Mouse (Mus musculus) forebrain, embryonic 15.5 days (tissue): ENCODE results near the gene Cnksr1. TPM values are rescaled to one million over a fixed set of nuclear protein-coding genes. Genes with fewer than 3 reads are reported as not detected.

ENCODE experiments used
- ATAC-seq: fragments of 200-750 bp; cut with Nextera tagmentation; replicated peaks from 2 replicates; pipeline ENCODE4 v1.8.0; 2017; ENCODE audit warnings: mild to moderate bottlenecking, moderate TSS enrichment, moderate library complexity
- H3K27ac ChIP-seq: fragments of 300-500 bp; sonication (generic); replicated peaks from 2 replicates; pipeline ENCODE4 v1.5.1; 2015; ENCODE audit warnings: mild to moderate bottlenecking, inconsistent platforms
- H3K27me3 ChIP-seq: fragments of 300-500 bp; sonication (generic); 2 replicates; pipeline ENCODE4 v1.6.1; 2015; ENCODE audit warnings: inconsistent platforms
- H3K36me3 ChIP-seq: fragments of 300-500 bp; sonication (generic); 2 replicates; pipeline ENCODE4 v1.6.1; 2015; ENCODE audit warnings: mild to moderate bottlenecking, inconsistent platforms
- H3K4me1 ChIP-seq: fragments of 300-500 bp; sonication (generic); 2 replicates; pipeline ENCODE4 v1.6.1; 2015; ENCODE audit warnings: inconsistent platforms
- H3K4me2 ChIP-seq: fragments of 300-500 bp; sonication (generic); replicated peaks from 2 replicates; pipeline ENCODE4 v1.6.1; 2015; ENCODE audit warnings: mild to moderate bottlenecking, inconsistent platforms
- H3K4me3 ChIP-seq: fragments of 300-500 bp; sonication (generic); 2 replicates; pipeline ENCODE4 v1.5.1; 2015; ENCODE audit warnings: mild to moderate bottlenecking, inconsistent platforms
- H3K9ac ChIP-seq: fragments of 300-500 bp; sonication (generic); replicated peaks from 2 replicates; pipeline ENCODE4 v1.6.1; 2015; ENCODE audit warnings: mild to moderate bottlenecking, inconsistent platforms
- H3K9me3 ChIP-seq: fragments of 300-500 bp; sonication (generic); 2 replicates; pipeline ENCODE4 v1.6.1; 2016; ENCODE audit warnings: inconsistent platforms
- WGBS: fragments of 180-500 bp; shearing (Covaris S2); methylation state at CpG from one replicate; pipeline ENCODE4 v1.1.7; 2015; ENCODE audit warnings: mixed read lengths; 5-methylcytosine and 5-hydroxymethylcytosine counted together
- polyA plus RNA-seq: library from polyadenylated mRNA; unstranded; fragments of >200 nt; fragmentation: Nextera tagmentation; extraction: Ambion mirVana; gene quantifications from 2 replicates; pipeline ENCODE4 v1.2.1, GENCODE M21; 2015

Gene Cnksr1
- polyA plus RNA-seq, 1 experiment from 2014 or later: 0.11 TPM

GRCm38 (mm10) chr4:134227194-134227593 is 11.0 kb downstream of the Cnksr1 start, which contains the start of gene Catsper4:
Gene Catsper4 (minus strand): TSS chr4:134227383.
- H3K4me2 ChIP-seq: no peak within 1 kb of the TSS
- no peaks in the 10 kb centered on the region for H3K4me1 ChIP-seq

GRCm38 (mm10) chr4:134222793-134223600 is 15.2 kb downstream of the Cnksr1 start:
- Histone ChIP-seq H3K27me3 (no peaks in the 10 kb centered on the region), H3K36me3 (no peaks in the 10 kb centered on the region), H3K4me1 (no peaks in the 10 kb centered on the region), H3K9ac (no peak overlapping the region), H3K4me2 (no peak overlapping the region), H3K9me3 (no peaks in the 10 kb centered on the region), H3K4me3 (no peak overlapping the region), H3K27ac (no peak overlapping the region)
- 74% methylated on average over 11 of the region's 11 CpGs for WGBS
- no peak for ATAC-seq

More at GRCm38 (mm10) chr4:134227194-134227593, 11.0 kb downstream of the Cnksr1 start, which contains the start of gene Catsper4:
- 79% methylated on average over 8 of the region's 8 CpGs for WGBS
- no peaks in the 10 kb centered on the region for H3K27me3 ChIP-seq
- H3K27ac ChIP-seq: no peak within 1 kb of the TSS
- H3K9me3 ChIP-seq: no peaks in the 10 kb centered on the region
- ATAC-seq: no peak
- no peak within 1 kb of the TSS for H3K4me3 ChIP-seq
- no peak within 1 kb of the TSS for H3K9ac ChIP-seq
- no peaks in the 10 kb centered on the region for H3K36me3 ChIP-seq

- H3K4me1 ChIP-seq: no peaks in the 10 kb centered on the region
- H3K27ac ChIP-seq: no peak overlapping the region
- H3K9ac ChIP-seq: no peak overlapping the region
- no peak for ATAC-seq
- H3K9me3 ChIP-seq: no peaks in the 10 kb centered on the region
- 74% methylated on average over 6 of the region's 6 CpGs for WGBS
- H3K27me3 ChIP-seq: no peaks in the 10 kb centered on the region
- H3K4me3 ChIP-seq: no peak overlapping the region
- H3K36me3 ChIP-seq: no peaks in the 10 kb centered on the region
- H3K4me2 ChIP-seq: no peak overlapping the region
These were observed 31.6 kb downstream of the Cnksr1 start for GRCm38 (mm10) chr4:134206488-134207053.

- Histone ChIP-seq H3K36me3 (no peaks in the 10 kb centered on the region), H3K4me1 (no peaks in the 10 kb centered on the region), H3K4me3 (no peak overlapping the region), H3K9me3 (no peaks in the 10 kb centered on the region), H3K4me2 (no peak overlapping the region), H3K27ac (no peak overlapping the region), H3K27me3 (no peaks in the 10 kb centered on the region), H3K9ac (no peak overlapping the region)
- no peak for ATAC-seq
- 93% methylated on average over 17 of the region's 17 CpGs for WGBS
These were observed 34.8 kb downstream of the Cnksr1 start for GRCm38 (mm10) chr4:134203340-134203896.

DNA sequence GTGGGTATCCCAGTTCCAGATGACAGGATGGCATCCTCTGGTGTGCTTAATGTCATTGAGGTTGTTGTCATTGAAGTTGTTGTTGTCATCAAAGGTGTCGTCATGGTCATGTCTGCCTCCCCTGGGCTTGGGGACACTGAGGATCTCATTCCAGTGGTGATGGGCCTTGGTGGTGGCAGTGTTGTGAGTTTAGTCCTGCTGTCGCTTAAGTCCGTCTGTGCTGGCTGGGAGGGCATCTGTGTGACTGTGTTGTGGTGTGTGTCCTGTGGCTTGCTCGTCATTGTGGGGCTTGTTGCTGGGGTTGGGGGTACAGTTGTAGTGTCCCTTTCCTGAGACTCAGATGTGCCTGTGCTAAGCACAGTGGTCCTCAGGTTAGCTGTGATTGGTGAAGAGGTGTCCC is 35.3 kb downstream of the Cnksr1 start, which contains the start of gene Gm7534:
TSS of gene Gm7534 (minus strand) at position 101 of the 400 bp plus-strand sequence.
- no peak within 1 kb of the TSS for H3K4me2 ChIP-seq
- H3K4me3 ChIP-seq: no peak within 1 kb of the TSS
- ATAC-seq: no peak
- H3K9me3 ChIP-seq: no peaks in the 10 kb centered on the region
- no peak within 1 kb of the TSS for H3K27ac ChIP-seq
- no peaks in the 10 kb centered on the region for H3K36me3 ChIP-seq
- H3K4me1 ChIP-seq: no peaks in the 10 kb centered on the region
- no peaks in the 10 kb centered on the region for H3K27me3 ChIP-seq
- no peak within 1 kb of the TSS for H3K9ac ChIP-seq
- WGBS: 89% methylated on average over 4 of the region's 4 CpGs

DNA sequence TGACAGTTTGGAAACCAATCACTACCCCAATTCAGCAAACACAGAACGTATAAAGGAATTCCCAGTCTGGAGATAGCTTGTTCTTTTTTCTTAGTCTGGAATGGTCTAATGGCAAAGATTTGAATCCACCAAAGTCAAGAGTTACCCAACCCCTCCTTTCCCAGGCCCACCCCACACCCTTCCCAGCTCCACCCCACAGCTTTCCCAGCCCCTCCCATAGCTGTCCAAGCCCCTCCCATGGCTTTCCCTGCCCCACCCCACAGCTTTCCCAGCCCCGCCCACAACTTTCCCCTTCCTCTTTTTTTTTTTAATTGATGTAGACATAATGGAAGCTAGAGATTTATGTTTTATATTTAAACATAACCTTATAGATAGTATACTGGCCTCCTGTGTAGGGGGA is 38.8 kb downstream of the Cnksr1 start:
- ATAC-seq: no peak
- Histone ChIP-seq H3K4me3 (no peak overlapping the region), H3K27ac (no peak overlapping the region), H3K9ac (no peak overlapping the region), H3K27me3 (no peaks in the 10 kb centered on the region), H3K4me1 (no peaks in the 10 kb centered on the region), H3K9me3 (no peaks in the 10 kb centered on the region), H3K4me2 (no peak overlapping the region), H3K36me3 (no peaks in the 10 kb centered on the region)
- WGBS: 73% methylated on average over 2 of the region's 2 CpGs

GRCm38 (mm10) chr4:134186268-134186667 is 51.9 kb downstream of the Cnksr1 start:
- no peaks in the 10 kb centered on the region for H3K36me3 ChIP-seq
- H3K9ac ChIP-seq: peak overlapping the region; percentile 75
- H3K4me3 ChIP-seq: peak overlapping the region; percentile 79
- ATAC-seq: no peak; the same call in 1 of the 2 replicates
- H3K27ac ChIP-seq: peak overlapping the region; percentile 78
- peaks cover 15% of the 10 kb centered on the region for H3K4me1 ChIP-seq
- H3K4me2 ChIP-seq: peak overlapping the region; percentile 80
- no peaks in the 10 kb centered on the region for H3K9me3 ChIP-seq
- H3K27me3 ChIP-seq: no peaks in the 10 kb centered on the region
- WGBS: under 1% methylated on average over 22 of the region's 22 CpGs

GRCm38 (mm10) chr4:134185569-134185968 is 52.6 kb downstream of the Cnksr1 start:
- peaks cover 15% of the 10 kb centered on the region for H3K4me1 ChIP-seq
- H3K4me2 ChIP-seq: peak overlapping the region; percentile 80
- peak overlapping the region; percentile 79 for H3K4me3 ChIP-seq
- no peaks in the 10 kb centered on the region for H3K27me3 ChIP-seq
- H3K27ac ChIP-seq: peak overlapping the region; percentile 78; the same call in 1 of the 2 replicates
- H3K9ac ChIP-seq: peak overlapping the region; percentile 75
- no peak for ATAC-seq
- H3K9me3 ChIP-seq: no peaks in the 10 kb centered on the region
- no peaks in the 10 kb centered on the region for H3K36me3 ChIP-seq
- 70% methylated on average over 3 of the region's 3 CpGs for WGBS

GRCm38 (mm10) chr4:134183711-134184110 is 54.5 kb downstream of the Cnksr1 start:
- Histone ChIP-seq H3K4me1 (peaks cover 15% of the 10 kb centered on the region), H3K27ac (no peak overlapping the region), H3K27me3 (no peaks in the 10 kb centered on the region), H3K9me3 (no peaks in the 10 kb centered on the region), H3K9ac (no peak overlapping the region), H3K36me3 (no peaks in the 10 kb centered on the region), H3K4me2 (no peak overlapping the region), H3K4me3 (no peak overlapping the region)
- ATAC-seq: no peak
- 80% methylated on average over 3 of the region's 3 CpGs for WGBS

GRCm38 (mm10) chr4:134181825-134182224 is 56.4 kb downstream of the Cnksr1 start:
- H3K9ac ChIP-seq: no peak overlapping the region
- H3K27ac ChIP-seq: no peak overlapping the region
- no peaks in the 10 kb centered on the region for H3K9me3 ChIP-seq
- H3K36me3 ChIP-seq: no peaks in the 10 kb centered on the region
- peaks cover 11% of the 10 kb centered on the region for H3K4me1 ChIP-seq
- H3K27me3 ChIP-seq: no peaks in the 10 kb centered on the region
- H3K4me3 ChIP-seq: no peak overlapping the region
- ATAC-seq: no peak
- H3K4me2 ChIP-seq: no peak overlapping the region

- 94% methylated on average over 1 of the region's 1 CpGs for whole genome bisulfite sequencing
- Histone ChIP-seq H3K4me3 (no peak overlapping the region), H3K4me2 (no peak overlapping the region), H3K36me3 (no peaks in the 10 kb centered on the region), H3K27me3 (no peaks in the 10 kb centered on the region), H3K9ac (no peak overlapping the region), H3K4me1 (peaks cover 9% of the 10 kb centered on the region), H3K27ac (no peak overlapping the region), H3K9me3 (no peaks in the 10 kb centered on the region)
- ATAC-seq: no peak
These were observed 57.1 kb downstream of the Cnksr1 start for GRCm38 (mm10) chr4:134181112-134181511.
